Mouse (Mus musculus) spleen, postnatal 36 days (tissue): ENCODE data around the gene Slc35b2.
A peak's percentile ranks its signal among the peaks of the same experiment; 100 is the strongest.

Experiments
- DNase-seq, 2 experiments: peaks; one replicate each; pipeline ENCODE4 v3.0.0; 2022; ENCODE audit warnings: low spot score in 2 of 2, mixed read lengths in 1 of 2

Gene Slc35b2

GRCm38 (mm10) chr17:45584096-45584896 lies 20.6 kb downstream of the Slc35b2 start:
- DNase-seq, result no peak

- peak; percentile 51 to 66 for DNase-seq
Measured at GRCm38 (mm10) chr17:45584939-45585678, 21.4 kb downstream of the Slc35b2 start.

GRCm38 (mm10) chr17:45585725-45586448 lies 22.2 kb downstream of the Slc35b2 start:
- DNase-seq, result no peak

- DNase-seq, result no peak
Measured at GRCm38 (mm10) chr17:45586449-45586837, 22.8 kb downstream of the Slc35b2 start.

GRCm38 (mm10) chr17:45588370-45588769 lies 24.7 kb downstream of the Slc35b2 start:
- no peak for DNase-seq

DNA sequence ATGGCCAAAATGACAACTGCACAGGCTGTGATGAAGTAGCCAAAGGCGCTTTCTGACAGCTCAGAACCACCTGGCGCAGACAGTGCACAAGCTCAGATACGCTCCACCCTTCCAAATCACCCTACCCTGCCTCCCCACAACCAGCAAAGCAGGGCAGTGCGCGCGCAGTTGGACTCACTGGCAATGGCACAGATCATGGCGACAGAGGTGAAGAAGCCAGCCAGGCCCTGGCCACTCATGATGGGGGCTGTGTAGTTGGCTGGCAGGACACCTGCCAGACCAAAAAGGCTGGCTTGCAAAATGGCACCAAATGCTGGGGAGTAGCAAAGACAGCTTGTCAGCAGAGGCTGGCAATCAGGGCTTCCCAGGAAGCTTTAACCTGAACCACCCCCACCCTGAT lies 25.6 kb downstream of the Slc35b2 start:
- DNase-seq, result no peak

DNA sequence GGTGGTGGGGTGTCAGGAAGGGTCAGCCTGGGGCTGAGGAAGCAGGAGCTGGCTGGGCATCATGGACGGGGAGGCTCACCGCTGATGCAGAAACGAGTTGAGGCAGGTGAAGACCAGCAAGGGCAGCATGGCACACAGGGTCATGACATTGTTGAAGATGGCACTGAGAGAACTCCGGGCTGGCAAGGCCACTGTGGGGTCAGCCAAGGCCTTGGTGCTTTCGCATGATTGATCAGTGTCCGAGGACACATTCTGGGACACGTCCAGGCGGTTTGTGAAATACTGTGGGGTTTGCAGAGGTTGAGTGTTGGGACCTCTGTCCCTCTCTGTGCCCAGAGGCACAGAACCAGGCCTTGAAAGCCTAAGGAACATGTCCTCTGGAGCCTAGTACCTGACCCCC lies 26.2 kb downstream of the Slc35b2 start:
- DNase-seq, result no peak

GRCm38 (mm10) chr17:45590410-45590809 lies 26.7 kb downstream of the Slc35b2 start:
- no peak for DNase-seq

- DNase-seq, result no peak
Measured at GRCm38 (mm10) chr17:45591701-45592605, 28.3 kb downstream of the Slc35b2 start.

DNA sequence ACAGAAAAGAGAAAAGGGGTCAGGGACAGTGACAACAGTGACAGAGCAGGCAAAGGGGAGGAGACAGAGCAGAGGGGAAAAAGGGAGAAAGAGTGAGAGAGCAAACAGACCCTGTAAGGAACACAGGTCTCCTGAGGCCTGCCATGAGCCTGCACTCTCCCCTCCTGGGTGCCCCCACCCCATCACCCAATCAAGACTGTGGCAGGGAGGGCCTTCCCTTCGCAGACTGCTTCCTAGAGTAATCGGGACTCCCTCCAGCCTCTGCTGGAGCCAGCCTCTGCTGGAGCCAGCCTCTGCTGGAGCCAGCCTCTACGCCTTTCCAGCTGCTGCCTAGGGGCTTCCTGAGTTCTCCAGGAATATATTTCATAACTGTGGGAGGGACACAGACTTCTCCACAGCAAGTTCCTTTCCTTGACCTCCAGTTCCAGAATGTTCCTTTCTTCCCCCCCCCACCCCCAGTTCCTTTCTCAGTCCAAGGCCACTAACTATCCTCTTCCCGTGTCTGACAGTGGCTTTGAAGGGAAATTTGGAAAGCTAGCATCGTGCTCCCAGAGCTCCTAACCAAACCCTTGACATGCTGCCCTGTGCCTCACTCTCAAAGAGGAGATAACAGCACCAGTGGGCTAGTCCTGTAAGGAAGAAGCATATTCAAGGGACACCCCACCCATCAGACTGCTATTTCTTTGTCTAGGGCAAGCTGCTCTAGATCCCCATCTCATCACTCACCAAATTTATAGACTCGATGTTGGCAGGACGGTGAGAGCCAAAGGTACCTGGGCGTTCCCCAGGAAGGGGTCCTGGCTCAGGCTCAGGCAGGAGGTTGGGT lies 29.1 kb downstream of the Slc35b2 start:
- no peak for DNase-seq

DNA sequence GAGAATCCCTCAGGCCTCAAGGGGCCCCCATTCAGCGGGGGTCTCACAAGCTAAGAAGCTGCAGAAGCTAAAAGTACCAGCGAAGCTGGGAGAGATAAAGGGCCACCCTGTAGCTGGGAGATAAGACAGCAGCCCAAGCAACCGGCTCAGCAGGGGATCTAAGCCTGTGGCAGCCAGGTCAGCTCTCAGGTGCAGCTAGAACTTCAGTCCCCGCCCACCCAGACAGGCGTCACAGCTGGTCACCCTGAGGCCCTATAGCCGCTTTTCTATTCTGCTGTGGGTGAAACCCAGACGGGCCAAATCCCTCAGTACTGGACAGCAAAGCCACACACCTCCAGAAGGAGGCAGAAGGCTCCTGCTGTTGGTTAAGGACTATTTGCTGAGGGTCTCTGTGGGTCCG lies 29.8 kb downstream of the Slc35b2 start:
- peak; percentile 59 to 67 for DNase-seq

DNA sequence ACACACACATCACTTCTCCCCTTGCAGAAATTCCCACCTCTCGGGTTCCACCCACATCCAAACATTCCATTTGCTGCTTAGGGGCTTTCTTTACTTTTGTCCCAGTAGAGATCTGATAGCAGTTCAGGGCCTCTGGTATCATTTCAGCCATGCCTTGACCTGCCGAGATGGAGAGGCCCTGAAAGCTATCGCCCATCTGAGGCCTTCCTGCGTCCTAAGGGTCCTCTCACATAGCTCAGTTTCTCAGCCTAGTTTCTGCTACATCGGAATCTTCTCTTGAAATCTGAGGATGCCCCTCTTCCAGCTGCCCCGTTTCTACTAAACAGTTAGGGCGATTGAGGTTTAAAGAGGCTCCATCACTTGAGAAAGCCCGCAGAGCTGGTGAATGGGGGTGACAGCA lies 30.5 kb downstream of the Slc35b2 start:
- no peak for DNase-seq

GRCm38 (mm10) chr17:45594881-45595735 lies 31.4 kb downstream of the Slc35b2 start:
- peak; percentile 76 to 79 for DNase-seq

DNA sequence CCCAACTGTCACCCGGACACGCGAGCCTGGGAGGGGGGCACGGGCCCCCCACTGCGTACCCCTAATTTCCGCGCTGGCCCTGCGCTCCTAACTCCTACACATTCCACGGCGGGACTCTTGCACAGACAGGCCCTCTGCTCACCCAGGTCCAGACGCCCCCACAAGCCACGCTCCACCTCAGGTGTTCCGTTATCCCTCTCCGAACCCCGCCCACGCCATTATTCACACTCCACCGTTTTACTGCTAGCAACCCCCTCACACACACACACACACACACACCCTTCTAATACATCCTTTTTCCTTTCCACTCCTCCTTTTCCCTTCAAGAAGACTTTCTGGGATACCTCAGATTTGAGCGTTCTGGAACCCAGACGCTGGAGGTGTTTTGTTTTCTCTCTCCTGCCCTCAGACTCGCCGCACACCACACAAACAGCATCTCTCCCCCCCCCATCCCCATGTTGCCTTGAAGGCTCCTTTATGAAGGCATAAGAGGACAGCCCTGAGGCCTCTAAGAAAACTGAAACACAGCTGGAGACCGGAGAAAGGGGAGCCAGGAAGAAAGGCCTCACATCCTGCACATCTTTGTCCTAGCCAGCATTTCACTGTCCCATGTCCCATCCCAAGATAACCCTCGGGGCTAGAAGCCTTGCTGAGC lies 32.2 kb downstream of the Slc35b2 start:
- no peak for DNase-seq

- DNase-seq, result peak; percentile 61 to 62
Measured at GRCm38 (mm10) chr17:45596631-45597396, 33.1 kb downstream of the Slc35b2 start.

DNA sequence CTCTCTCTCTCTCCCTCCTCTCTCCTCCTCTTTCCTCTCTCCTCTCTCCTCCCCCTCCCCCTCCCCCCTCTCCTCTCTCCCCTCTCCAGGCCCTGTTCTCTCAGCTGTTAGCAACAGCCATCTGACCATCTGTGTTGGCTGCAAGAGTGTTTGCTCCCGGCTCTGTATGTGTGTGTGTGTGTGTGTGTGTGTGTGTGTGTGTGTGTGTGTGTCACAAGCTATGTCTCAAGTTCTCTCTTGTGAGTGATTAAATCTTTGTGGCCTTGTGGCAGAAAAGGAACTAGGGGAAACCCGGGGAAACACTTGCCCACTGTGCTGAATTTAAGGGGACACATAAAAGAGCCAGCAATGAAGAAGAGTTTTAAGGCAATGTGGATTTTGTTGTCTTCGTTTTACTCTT lies 34.1 kb downstream of the Slc35b2 start:
- no peak for DNase-seq

DNA sequence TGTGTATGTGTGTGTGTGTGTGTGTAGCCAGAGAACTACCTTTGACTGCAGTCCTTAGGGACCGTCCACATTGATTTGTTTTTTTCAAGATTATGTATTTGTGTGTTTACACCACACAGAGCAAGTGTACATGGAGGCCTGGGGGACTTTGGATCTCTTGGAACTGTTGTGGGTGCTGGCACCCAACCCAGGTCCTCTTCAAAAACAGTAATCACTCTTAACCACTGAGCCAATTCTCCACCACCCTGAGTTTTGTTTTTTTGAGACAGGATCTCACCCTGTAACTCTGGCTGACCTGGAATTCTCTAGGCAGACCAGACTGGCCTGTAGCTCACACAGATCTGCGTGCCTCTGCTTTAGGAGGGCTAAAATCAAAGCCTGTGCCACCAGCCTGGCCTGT lies 34.7 kb downstream of the Slc35b2 start:
- no peak for DNase-seq

- no peak for DNase-seq
Measured at GRCm38 (mm10) chr17:45598891-45599290, 35.2 kb downstream of the Slc35b2 start.
